Mouse (Mus musculus): Measurements from ENCODE around the gene Kcna6. TPM values are rescaled to one million over a fixed set of nuclear protein-coding genes. Genes with fewer than 3 reads are reported as not detected.
A peak's percentile ranks its signal among the peaks of the same experiment; 100 is the strongest.

Kcna6 gene
- polyA plus RNA-seq (2015; fragmentation: Nextera tagmentation; extraction: Ambion mirVana) = 23.7 and 26.5 TPM in 2 replicates

DNA sequence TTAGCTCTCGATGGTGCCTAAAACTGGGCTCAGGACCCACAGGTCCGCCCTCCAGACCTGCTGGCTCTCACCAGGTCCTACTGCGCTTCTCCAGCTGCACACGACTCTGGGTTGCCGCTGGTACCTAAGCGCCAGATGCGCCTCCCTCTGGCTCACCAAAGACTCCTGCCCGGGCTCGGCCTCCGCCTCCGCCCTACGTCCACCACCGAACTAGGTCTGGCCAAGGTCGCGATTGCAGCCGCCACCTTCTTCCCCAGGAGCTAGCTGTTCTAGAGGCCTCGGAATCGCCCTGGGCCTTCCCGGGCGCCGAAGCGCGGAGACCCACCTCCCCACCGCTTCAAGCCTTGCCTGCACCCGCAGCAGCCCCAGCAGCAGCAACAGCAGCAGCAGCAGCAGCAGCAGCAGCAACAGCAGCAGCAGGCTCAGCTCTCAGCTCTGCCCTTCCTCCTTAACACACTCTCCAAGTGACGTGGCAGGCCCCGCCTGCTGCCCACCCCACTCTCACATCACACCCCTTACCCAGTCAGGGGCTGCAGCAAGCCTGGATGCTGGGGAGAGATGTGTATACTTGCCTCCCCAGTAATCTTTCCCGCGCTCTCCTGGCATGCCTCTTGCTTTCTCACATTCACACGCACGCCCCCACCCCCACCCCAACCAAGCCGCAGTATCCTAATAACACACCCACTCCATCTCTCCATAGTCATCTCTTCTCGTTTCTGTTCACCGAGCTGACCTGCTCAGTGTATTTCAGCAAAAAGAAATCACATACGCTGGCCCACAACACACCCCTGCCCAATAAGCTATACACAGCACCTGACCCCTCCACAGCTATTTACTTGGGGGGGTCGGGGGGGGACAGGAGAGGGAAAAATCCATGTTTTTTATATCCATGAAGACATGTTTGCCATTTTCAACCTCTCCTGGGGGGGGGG lies at the start of gene Kcna6:
Kcna6 (minus strand) TSS at position 464 of the 932 bp plus-strand sequence.
- peak; percentile 96 for ATAC-seq (ENCODE audit: low FRiP score)
- WGBS = 2% methylated on average over 36 of the region's 36 CpGs
- H3K4me2 ChIP-seq = peak within 1 kb of the TSS; percentile 91
- H3K9ac ChIP-seq (replicated peaks) = peak within 1 kb of the TSS; percentile 59
- H3K27ac ChIP-seq (replicated peaks) = peak within 1 kb of the TSS; percentile 87
- peaks cover 3% of the 10 kb centered on the region; the same call in 1 of the 2 replicates for H3K36me3 ChIP-seq
- peaks cover 42% of the 10 kb centered on the region for H3K4me1 ChIP-seq
- peaks cover 9% of the 10 kb centered on the region for H3K27me3 ChIP-seq (replicated peaks)
- peak within 1 kb of the TSS; percentile 60 for H3K4me3 ChIP-seq (replicated peaks)
- no peaks in the 10 kb centered on the region for H3K9me3 ChIP-seq (replicated peaks)

DNA sequence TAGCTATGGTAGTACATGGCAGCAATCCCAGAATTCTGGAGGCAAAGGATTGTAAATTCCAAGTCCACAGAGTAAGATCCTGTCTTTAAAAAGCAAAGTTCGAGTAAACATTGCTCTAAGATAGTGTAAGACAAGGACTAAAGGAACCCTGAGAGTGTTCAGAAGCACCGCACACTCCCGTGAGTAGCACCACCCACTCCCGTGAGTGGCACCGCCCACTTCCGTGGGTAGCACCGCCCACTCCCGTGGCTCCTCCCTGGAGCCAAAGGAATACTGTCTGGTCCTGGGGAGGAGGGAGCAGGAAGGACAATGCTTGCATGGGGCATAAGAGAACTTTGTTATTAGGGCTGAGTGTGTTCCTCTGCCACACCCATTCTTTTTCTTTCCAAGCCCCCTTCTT lies 48.4 kb upstream of the Kcna6 start:
- no peak overlapping the region for H3K4me2 ChIP-seq
- WGBS = 83% methylated on average over 8 of the region's 8 CpGs
- no peaks in the 10 kb centered on the region for H3K4me1 ChIP-seq
- H3K4me3 ChIP-seq (replicated peaks) = no peak overlapping the region
- H3K9me3 ChIP-seq (replicated peaks) = no peaks in the 10 kb centered on the region
- ATAC-seq (ENCODE audit: low FRiP score) = no peak
- H3K27me3 ChIP-seq (replicated peaks) = no peaks in the 10 kb centered on the region
- H3K27ac ChIP-seq (replicated peaks) = no peak overlapping the region
- no peak overlapping the region for H3K9ac ChIP-seq (replicated peaks)
- H3K36me3 ChIP-seq = no peaks in the 10 kb centered on the region

DNA sequence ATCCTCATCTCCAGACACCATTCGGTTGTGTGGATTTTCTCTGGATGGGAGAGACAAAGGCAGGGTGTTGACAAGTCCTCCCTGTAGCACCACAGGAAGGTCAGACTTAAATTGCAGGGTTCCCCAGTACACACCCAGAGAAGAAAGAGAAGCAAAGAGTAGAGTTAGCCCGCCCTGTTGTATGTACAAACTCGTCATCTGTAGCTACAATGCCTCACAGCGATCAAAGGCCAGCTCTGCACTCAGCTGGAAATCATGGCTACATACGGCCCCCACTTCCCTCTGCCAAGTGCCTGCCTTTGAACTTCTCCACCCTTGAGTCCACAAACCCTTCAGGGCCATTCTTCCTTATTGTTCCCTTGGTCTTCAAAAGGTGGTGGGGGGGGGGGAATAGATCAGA lies 43.7 kb upstream of the Kcna6 start:
- 59% methylated on average over 5 of the region's 5 CpGs for WGBS
- no peaks in the 10 kb centered on the region for H3K27me3 ChIP-seq (replicated peaks)
- no peak overlapping the region for H3K4me3 ChIP-seq (replicated peaks)
- no peaks in the 10 kb centered on the region for H3K4me1 ChIP-seq
- no peak overlapping the region for H3K9ac ChIP-seq (replicated peaks)
- no peak overlapping the region for H3K27ac ChIP-seq (replicated peaks)
- no peaks in the 10 kb centered on the region for H3K9me3 ChIP-seq (replicated peaks)
- ATAC-seq (ENCODE audit: low FRiP score) = no peak
- no peaks in the 10 kb centered on the region for H3K36me3 ChIP-seq
- no peak overlapping the region for H3K4me2 ChIP-seq

DNA sequence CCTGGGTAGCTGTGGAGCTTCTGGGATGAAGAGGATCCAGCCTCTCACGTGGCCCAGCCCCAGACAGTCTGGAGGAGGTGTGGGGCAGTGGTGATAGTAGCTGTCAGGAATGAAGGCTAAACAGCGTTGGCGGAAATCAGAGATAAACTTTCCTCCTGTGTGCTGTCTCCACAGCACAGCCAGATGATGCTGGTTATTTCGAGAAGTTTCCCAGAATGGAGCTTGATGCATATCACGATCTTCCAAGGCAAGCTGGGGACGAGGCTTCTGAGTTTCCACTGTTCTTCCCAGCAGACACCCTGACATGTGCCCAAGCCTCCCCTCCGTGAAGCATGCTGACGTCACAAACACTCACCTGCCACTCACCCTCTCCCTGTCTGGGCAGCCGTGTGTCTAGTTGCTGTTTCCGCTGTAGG lies 43.2 kb upstream of the Kcna6 start:
- ATAC-seq (ENCODE audit: low FRiP score) = no peak
- Histone ChIP-seq H3K4me2 (no peak overlapping the region), H3K36me3 (no peaks in the 10 kb centered on the region), H3K4me3 (replicated peaks) (no peak overlapping the region), H3K4me1 (no peaks in the 10 kb centered on the region), H3K9ac (replicated peaks) (no peak overlapping the region), H3K27me3 (replicated peaks) (no peaks in the 10 kb centered on the region), H3K27ac (replicated peaks) (no peak overlapping the region), H3K9me3 (replicated peaks) (no peaks in the 10 kb centered on the region)
- WGBS = 80% methylated on average over 10 of the region's 10 CpGs

DNA sequence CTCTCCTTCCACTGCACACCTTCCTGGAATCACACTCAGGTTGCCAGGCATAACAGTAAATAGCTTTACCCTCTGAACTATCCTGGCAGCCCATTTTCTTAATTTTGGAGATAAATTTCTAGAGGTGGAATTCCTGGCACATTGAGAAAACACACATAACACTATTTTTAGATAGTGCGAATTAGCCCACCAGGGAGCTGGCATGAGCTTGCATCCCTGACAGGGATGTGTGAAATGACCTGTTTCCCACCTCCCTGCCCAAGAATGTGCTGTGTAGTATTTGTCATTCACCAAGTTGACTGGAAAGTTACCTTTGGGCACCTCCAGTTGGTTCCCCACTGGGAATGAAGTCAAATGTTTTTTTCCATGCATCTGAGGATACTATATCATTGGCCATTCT lies 42.6 kb upstream of the Kcna6 start:
- ATAC-seq (ENCODE audit: low FRiP score) = no peak
- 82% methylated on average over 1 of the region's 1 CpGs for WGBS
- no peaks in the 10 kb centered on the region for H3K27me3 ChIP-seq (replicated peaks)

DNA sequence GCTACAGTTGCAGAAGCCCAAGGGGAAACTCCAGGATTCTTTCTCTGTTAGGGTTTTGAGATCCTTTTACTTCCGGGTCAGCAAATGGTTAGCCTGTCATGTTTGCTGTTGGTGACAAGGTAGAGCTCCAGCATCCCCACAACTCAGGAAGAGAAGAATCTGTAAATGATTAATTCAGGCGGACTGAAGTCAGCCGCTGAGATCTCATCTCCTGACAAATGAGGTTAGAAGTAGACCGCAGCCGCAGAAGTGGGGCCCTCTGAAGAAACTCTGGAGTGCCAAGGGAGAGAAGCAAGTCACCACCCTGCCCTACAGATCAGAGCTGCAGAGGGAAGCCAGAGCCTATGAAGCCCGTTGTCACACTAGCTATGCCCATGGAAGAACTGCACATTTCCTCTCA lies 37.4 kb upstream of the Kcna6 start:
- no peak for ATAC-seq (ENCODE audit: low FRiP score)
- Histone ChIP-seq H3K27ac (replicated peaks) (no peak overlapping the region), H3K27me3 (replicated peaks) (no peaks in the 10 kb centered on the region), H3K4me3 (replicated peaks) (no peak overlapping the region), H3K36me3 (no peaks in the 10 kb centered on the region), H3K4me2 (no peak overlapping the region), H3K9me3 (replicated peaks) (no peaks in the 10 kb centered on the region), H3K9ac (replicated peaks) (no peak overlapping the region), H3K4me1 (no peaks in the 10 kb centered on the region)
- 79% methylated on average over 6 of the region's 6 CpGs for WGBS

More for the DNA sequence above, 42.6 kb upstream of the Kcna6 start:
- Histone ChIP-seq H3K4me1 (no peaks in the 10 kb centered on the region), H3K9ac (replicated peaks) (no peak overlapping the region), H3K27ac (replicated peaks) (no peak overlapping the region), H3K4me2 (no peak overlapping the region), H3K9me3 (replicated peaks) (no peaks in the 10 kb centered on the region), H3K36me3 (no peaks in the 10 kb centered on the region), H3K4me3 (replicated peaks) (no peak overlapping the region)

DNA sequence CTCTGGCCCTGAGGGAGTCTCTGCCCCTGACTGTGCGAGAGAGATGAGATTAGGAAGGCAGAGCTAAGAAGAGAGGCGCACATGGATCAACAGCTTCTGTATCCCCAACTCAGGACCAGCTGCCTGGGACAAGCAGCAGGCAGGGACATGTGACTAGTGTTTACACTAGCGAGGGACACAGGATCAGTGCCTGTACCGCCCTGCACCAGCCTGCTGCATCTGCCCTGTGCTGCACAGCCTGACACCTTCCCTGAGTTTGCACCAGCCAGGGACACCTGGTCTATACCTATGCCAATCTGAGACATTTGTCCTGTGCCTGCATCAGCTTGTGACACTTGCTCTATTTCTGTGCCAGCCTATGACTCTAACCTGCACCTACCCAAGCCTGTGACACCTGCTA lies 33.4 kb upstream of the Kcna6 start:
- ATAC-seq (ENCODE audit: low FRiP score) = no peak
- 80% methylated on average over 4 of the region's 4 CpGs for WGBS
- no peaks in the 10 kb centered on the region for H3K9me3 ChIP-seq (replicated peaks)

DNA sequence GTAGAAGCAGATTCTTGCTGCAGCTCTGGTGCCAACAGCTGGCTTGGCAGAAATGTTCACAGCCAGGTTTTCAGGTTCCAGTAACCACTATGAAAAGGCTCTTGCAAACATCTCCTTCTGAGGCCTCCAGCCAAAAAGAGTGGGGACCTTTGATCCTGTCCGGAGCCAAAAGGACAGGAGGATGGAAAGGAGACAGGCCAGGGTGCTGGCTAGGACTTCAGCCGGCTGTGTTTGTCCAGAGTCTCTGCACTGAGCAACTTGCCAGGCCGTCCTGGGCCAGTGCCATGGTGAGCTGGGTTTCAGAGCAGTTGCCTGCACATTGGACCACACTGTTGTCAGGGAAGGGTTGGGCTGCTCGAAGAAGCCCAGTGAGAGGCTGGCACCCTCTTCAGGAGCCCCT lies 31.9 kb upstream of the Kcna6 start:
- Histone ChIP-seq H3K4me3 (replicated peaks) (no peak overlapping the region), H3K36me3 (no peaks in the 10 kb centered on the region), H3K4me1 (peaks cover 31% of the 10 kb centered on the region), H3K27me3 (replicated peaks) (no peaks in the 10 kb centered on the region), H3K4me2 (no peak overlapping the region), H3K9ac (replicated peaks) (no peak overlapping the region), H3K27ac (replicated peaks) (no peak overlapping the region), H3K9me3 (replicated peaks) (no peaks in the 10 kb centered on the region)
- no peak for ATAC-seq (ENCODE audit: low FRiP score)
- WGBS = 61% methylated on average over 4 of the region's 4 CpGs

More for the DNA sequence above, 33.4 kb upstream of the Kcna6 start:
- H3K4me1 ChIP-seq = peaks cover 16% of the 10 kb centered on the region
- no peak overlapping the region for H3K4me3 ChIP-seq (replicated peaks)
- no peak overlapping the region for H3K4me2 ChIP-seq
- H3K9ac ChIP-seq (replicated peaks) = no peak overlapping the region
- H3K36me3 ChIP-seq = no peaks in the 10 kb centered on the region
- no peaks in the 10 kb centered on the region for H3K27me3 ChIP-seq (replicated peaks)
- no peak overlapping the region for H3K27ac ChIP-seq (replicated peaks)

DNA sequence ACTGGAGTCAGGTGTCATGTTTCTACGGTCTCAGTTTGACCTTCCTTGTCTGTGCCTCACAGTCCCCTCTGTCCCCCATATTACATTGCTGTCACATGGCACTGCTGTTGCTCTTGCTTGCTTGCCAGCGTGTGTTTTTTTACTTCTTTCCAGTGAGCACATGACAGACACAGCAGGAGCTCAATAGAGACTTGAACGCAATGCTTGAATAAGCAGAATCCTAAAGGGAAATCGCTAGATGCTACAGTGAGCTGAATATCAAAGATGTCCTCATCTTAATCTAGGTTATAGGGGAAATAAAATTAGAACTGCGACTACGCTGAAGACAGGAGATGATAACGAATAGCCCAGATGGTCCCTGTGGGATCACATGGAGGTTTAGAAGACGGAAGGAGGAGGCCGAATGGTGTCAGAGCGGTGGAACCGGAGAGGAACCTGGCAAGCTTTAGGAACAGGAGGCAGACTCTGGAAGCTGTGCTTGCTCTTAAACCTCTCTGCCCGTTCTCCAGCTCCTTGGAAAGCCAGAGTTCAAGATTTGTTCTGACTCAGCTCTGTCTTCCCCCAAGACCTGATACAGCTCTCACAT lies 29.8 kb upstream of the Kcna6 start:
- Histone ChIP-seq H3K36me3 (no peaks in the 10 kb centered on the region), H3K4me2 (no peak overlapping the region), H3K27me3 (replicated peaks) (no peaks in the 10 kb centered on the region), H3K9ac (replicated peaks) (no peak overlapping the region), H3K4me3 (replicated peaks) (no peak overlapping the region), H3K4me1 (peaks cover 37% of the 10 kb centered on the region), H3K27ac (replicated peaks) (peak overlapping the region; percentile 76; the same call in 1 of the 2 replicates), H3K9me3 (replicated peaks) (no peaks in the 10 kb centered on the region)
- 45% methylated on average over 12 of the region's 12 CpGs for WGBS
- no peak for ATAC-seq (ENCODE audit: low FRiP score)

DNA sequence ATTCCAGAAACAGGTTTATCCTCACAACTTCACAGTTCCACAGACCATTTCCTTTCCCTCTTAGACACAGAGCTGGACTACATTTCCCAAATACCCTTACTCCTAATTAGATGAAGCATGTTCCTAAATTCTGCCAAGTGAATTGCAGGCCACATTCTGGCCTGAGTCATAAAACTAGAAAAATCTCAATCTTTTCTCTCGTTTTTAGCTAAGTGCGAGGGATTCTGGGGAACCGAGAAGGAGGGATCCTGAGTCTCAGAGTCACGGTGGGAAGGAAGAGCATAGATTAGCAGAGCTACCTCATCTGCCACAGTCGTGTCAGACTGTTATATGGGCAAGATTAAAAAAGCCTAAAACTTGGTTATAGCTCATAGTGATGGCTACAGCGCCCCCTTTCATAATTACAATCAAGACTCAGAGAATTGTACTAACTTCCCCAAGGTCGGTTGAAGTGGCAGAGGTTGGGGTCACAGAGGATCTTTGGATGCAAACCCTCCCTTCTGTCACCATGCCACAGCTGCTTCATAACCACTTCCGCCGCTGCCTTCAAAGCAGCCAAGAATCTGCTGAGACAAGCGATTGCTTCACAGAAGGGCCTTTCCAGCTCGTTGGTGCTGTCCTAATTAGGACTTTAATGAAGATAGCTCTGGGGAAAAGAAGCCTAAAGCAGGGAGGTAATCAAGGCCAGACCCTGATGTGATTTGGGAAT lies 28.6 kb upstream of the Kcna6 start:
- ATAC-seq (ENCODE audit: low FRiP score) = no peak
- Histone ChIP-seq H3K4me2 (no peak overlapping the region), H3K27me3 (replicated peaks) (no peaks in the 10 kb centered on the region), H3K9me3 (replicated peaks) (no peaks in the 10 kb centered on the region), H3K36me3 (no peaks in the 10 kb centered on the region), H3K4me3 (replicated peaks) (no peak overlapping the region), H3K9ac (replicated peaks) (no peak overlapping the region), H3K27ac (replicated peaks) (peak overlapping the region; percentile 76; the same call in 1 of the 2 replicates), H3K4me1 (peaks cover 43% of the 10 kb centered on the region)
- 57% methylated on average over 11 of the region's 11 CpGs for WGBS

DNA sequence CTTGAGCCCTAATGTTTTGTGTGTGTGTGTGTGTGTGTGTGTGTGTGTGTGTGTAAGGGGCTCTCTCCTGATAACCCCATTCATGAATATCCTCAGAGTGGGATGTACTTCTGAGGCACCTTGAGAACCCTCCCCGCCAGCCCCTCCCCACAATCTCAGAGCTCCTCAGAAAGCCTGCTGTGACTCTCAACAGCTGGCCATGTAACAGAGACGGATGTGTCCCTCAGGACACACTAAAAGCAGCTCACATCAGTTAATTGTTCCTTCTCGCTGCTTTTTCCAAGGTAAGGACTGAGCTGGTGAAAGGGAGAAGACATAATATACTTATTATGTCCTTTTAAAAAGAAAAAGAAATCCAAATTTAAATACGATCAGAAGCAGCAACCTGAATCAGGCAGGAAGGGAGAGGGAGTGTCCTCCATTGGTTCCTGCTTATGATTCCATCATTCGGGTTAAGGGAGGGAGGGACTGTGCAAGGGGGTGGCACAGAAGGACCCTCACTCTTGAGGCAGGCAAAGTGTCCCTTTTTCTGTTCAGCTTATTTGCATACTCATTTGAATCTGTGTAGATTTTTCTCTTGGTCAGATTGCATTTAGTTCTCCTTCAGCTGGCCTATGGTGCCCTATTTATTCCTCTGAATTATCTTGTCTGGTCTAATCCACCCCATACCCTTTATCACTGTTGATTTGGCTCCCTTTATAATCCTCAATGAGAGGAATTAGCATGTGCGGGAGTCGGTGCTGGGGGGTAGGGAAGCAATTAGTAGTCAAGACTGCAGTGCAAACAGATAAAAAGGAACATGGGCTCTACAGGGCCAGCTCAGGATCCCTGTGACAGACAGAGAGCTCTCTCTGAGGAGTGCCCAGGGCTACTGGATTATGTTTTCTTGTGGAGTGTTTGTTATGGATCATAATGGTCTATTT lies 27.4 kb upstream of the Kcna6 start:
- Histone ChIP-seq H3K9me3 (replicated peaks) (no peaks in the 10 kb centered on the region), H3K4me1 (peaks cover 43% of the 10 kb centered on the region), H3K4me3 (replicated peaks) (no peak overlapping the region), H3K27me3 (replicated peaks) (no peaks in the 10 kb centered on the region), H3K36me3 (no peaks in the 10 kb centered on the region), H3K9ac (replicated peaks) (no peak overlapping the region), H3K27ac (replicated peaks) (peak overlapping the region; percentile 76), H3K4me2 (peak overlapping the region; percentile 11; the same call in 1 of the 2 replicates)
- WGBS = 9% methylated on average over 7 of the region's 7 CpGs
- ATAC-seq (ENCODE audit: low FRiP score) = peak; percentile 63

Data from neural tube, embryonic 15.5 days (tissue).